9 mouse cellular contexts compared by ENCODE assay signal in genomic region chr4:135154089-135154949, GRCm38 (mm10). TPM values are rescaled to one million over a fixed set of nuclear protein-coding genes. Genes with fewer than 3 reads are reported as not detected.
DNase-seq lines count a peak whose midpoint lies in the region; ATAC-seq lines count a peak whose summit lies in the region.
"Had no signal": no experiment of that assay in that cellular context is flagged by ENCODE, and none has a peak within 500 bp of the region (broad histone marks: within the 10 kb centered on the region; RNA-seq: fewer than 3 reads in every experiment).

No protein-coding gene starts in this region.

- peaks cover 53% of the 10 kb centered on the region for H3K4me1 ChIP-seq in forebrain, embryonic 10.5 days
- peaks cover 18% of the 10 kb centered on the region for H3K4me1 ChIP-seq in forebrain, embryonic 12.5 days
- H3K4me1 ChIP-seq in liver, embryonic 12.5 days: peaks cover 26% of the 10 kb centered on the region

- H3K9ac ChIP-seq in forebrain, embryonic 12.5 days: no peak overlapping the region
- no peak overlapping the region for H3K9ac ChIP-seq in liver, embryonic 12.5 days

- DNase-seq in forebrain, embryonic 10.5 days (ENCODE audit: extremely low spot score, low spot score): no peak
- peak; percentile 40 to 41 for DNase-seq in spleen, adult 18-20 months
- DNase-seq in spleen, postnatal 10 days (ENCODE audit: low spot score in 2 of 2): no peak
- peak; percentile 51 for DNase-seq in thymus, postnatal 4 days
- no peak for DNase-seq in kidney, adult 9 months
- no peak for DNase-seq in adrenal gland, adult 18-20 months (ENCODE audit: low spot score in 2 of 2)
- DNase-seq: gastrocnemius, postnatal 25 days had no signal

- WGBS in forebrain, embryonic 10.5 days: 1% methylated on average over 21 of the region's 21 CpGs
- WGBS in forebrain, embryonic 12.5 days: 1% methylated on average over 21 of the region's 21 CpGs
- 4% methylated on average over 21 of the region's 21 CpGs for WGBS in liver, embryonic 12.5 days (ENCODE audit: insufficient replicate concordance)

- ATAC-seq in forebrain, embryonic 12.5 days (ENCODE audit: low FRiP score): no peak
- no peak for ATAC-seq in liver, embryonic 12.5 days

- H3K27ac ChIP-seq in forebrain, embryonic 10.5 days: no peak overlapping the region
- H3K27ac ChIP-seq in forebrain, embryonic 12.5 days: no peak overlapping the region
- H3K27ac ChIP-seq in liver, embryonic 12.5 days: no peak overlapping the region

- H3K36me3 ChIP-seq in forebrain, embryonic 10.5 days (replicated peaks): no peaks in the 10 kb centered on the region
- H3K36me3 ChIP-seq in forebrain, embryonic 12.5 days (replicated peaks): no peaks in the 10 kb centered on the region
- no peaks in the 10 kb centered on the region for H3K36me3 ChIP-seq in liver, embryonic 12.5 days

- H3K4me3 ChIP-seq in forebrain, embryonic 10.5 days: peak overlapping the region; percentile 9; the same call in 1 of the 2 replicates
- H3K4me3 ChIP-seq in forebrain, embryonic 12.5 days (replicated peaks): no peak overlapping the region
- peak overlapping the region; percentile 50; the same call in 1 of the 2 replicates for H3K4me3 ChIP-seq in liver, embryonic 12.5 days

- H3K9me3 ChIP-seq in forebrain, embryonic 10.5 days: no peaks in the 10 kb centered on the region
- H3K9me3 ChIP-seq in forebrain, embryonic 12.5 days: no peaks in the 10 kb centered on the region
- H3K9me3 ChIP-seq in liver, embryonic 12.5 days (replicated peaks): no peaks in the 10 kb centered on the region

- no peak overlapping the region for H3K4me2 ChIP-seq in forebrain, embryonic 12.5 days
- H3K4me2 ChIP-seq in liver, embryonic 12.5 days: peak overlapping the region; percentile 65

- H3K27me3 ChIP-seq in forebrain, embryonic 10.5 days (ENCODE audit: poor library complexity, severe bottlenecking): peaks cover 100% of the 10 kb centered on the region
- H3K27me3 ChIP-seq in forebrain, embryonic 12.5 days: peaks cover 100% of the 10 kb centered on the region
- peaks cover 100% of the 10 kb centered on the region for H3K27me3 ChIP-seq in liver, embryonic 12.5 days (replicated peaks)

RNA-seq across cellular contexts. Expression of gene Runx3, which starts 33.9 kb away (rescaled TPM):
- 0.04 TPM in 1 of 2 replicates, not detected in the other for polyA plus RNA-seq in forebrain, embryonic 10.5 days (2016; fragmentation: Nextera tagmentation; extraction: Ambion mirVana)
- 0.05 and 0.09 TPM in 2 replicates for polyA plus RNA-seq in forebrain, embryonic 12.5 days (2016; fragmentation: Nextera tagmentation; extraction: Ambion mirVana)
- polyA plus RNA-seq in liver, embryonic 12.5 days (2016; fragmentation: Nextera tagmentation; extraction: Ambion mirVana): 0.51 and 0.54 TPM in 2 replicates
- total RNA-seq in adrenal gland, adult 18-20 months (2021): 1 to 10 TPM; 2.3 to 4.8 TPM

Comparison
In these comparisons a context has a peak if more than half of its experiments do, and no peak if none do; other contexts are left out.
1. DNase-seq: peak in spleen, adult 18-20 months (2 of 2) and thymus, postnatal 4 days (single experiment); none in forebrain, embryonic 10.5 days (single experiment), spleen, postnatal 10 days (0 of 2), kidney, adult 9 months (single experiment) and adrenal gland, adult 18-20 months (0 of 2).